Mouse (Mus musculus): ENCODE data around the gene Wnk1. TPM values are rescaled to one million over a fixed set of nuclear protein-coding genes. Genes with fewer than 3 reads are reported as not detected.
A peak's percentile ranks its signal among the peaks of the same experiment; 100 is the strongest.

Wnk1 gene
- polyA plus RNA-seq, 1 experiment from 2014 or later = 40.7 TPM

DNA sequence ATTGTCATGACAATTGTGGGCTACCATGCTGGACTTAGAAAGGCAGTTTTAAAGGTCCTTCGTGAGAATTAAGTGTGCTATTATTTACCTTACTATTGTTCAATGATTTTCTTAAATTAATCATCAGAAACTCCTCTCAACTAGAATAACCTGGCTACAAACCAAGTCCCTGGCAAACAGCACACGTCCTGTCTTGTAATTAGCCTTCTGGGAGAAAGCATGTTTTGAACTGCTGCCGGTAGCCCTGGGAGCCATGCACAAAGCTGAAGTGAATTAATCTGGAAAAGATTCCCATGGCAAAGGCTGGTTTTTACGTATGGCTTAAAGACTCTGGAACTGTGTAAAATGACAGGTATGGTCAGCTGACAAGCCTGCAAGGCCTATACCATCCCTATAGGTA, 6.9 kb upstream of the Wnk1 start:
- ATAC-seq (ENCODE audit: low FRiP score, low TSS enrichment) = no peak
- no peak overlapping the region for H3K4me3 ChIP-seq (ENCODE audit: low read length)
- H3K4me2 ChIP-seq (replicated peaks; ENCODE audit: low read depth, low read length) = no peak overlapping the region
- H3K36me3 ChIP-seq (ENCODE audit: insufficient read depth, low read length) = no peaks in the 10 kb centered on the region
- no peak overlapping the region for H3K27ac ChIP-seq (ENCODE audit: low read length)
- H3K27me3 ChIP-seq (ENCODE audit: insufficient read depth, low read length) = no peaks in the 10 kb centered on the region
- WGBS = 79% methylated on average over 4 of the region's 4 CpGs
- H3K9me3 ChIP-seq (ENCODE audit: low read length) = no peaks in the 10 kb centered on the region
- H3K4me1 ChIP-seq (ENCODE audit: insufficient read depth, low read length) = no peaks in the 10 kb centered on the region
- no peak overlapping the region for H3K9ac ChIP-seq (replicated peaks; ENCODE audit: low read length)

DNA sequence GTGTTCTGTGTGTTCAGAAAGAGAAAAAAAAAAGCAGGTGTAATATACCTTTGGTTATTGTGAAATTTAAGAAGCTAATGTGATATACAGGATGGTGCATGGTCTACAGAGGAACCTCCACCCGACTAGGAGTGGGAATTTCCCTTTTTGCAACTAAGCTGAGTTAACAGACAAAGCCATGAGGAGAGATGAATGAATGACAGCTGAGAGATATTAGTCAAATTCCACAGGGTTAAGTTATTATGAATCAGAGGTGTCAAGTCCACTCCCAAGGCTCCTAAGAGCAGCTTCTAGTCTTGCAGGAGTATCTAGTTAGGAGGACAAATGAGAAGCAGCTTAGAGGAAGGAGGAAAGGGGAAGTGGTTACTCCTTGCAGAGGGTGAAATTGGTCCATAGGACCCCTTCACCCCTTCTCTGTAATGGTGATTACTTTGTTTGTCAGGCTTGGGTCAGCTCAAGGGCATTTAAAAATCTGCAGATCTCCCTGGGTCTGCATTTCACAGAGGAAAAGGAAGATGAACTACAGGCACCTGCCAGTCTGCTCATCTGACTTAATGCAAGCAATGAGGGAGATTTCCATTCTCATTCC, 4.3 kb upstream of the Wnk1 start:
- Histone ChIP-seq H3K27me3 (ENCODE audit: insufficient read depth, low read length) (no peaks in the 10 kb centered on the region), H3K9ac (replicated peaks; ENCODE audit: low read length) (no peak overlapping the region), H3K4me2 (replicated peaks; ENCODE audit: low read depth, low read length) (no peak overlapping the region), H3K36me3 (ENCODE audit: insufficient read depth, low read length) (no peaks in the 10 kb centered on the region), H3K4me3 (ENCODE audit: low read length) (no peak overlapping the region), H3K4me1 (ENCODE audit: insufficient read depth, low read length) (no peaks in the 10 kb centered on the region), H3K27ac (ENCODE audit: low read length) (no peak overlapping the region), H3K9me3 (ENCODE audit: low read length) (no peaks in the 10 kb centered on the region)
- WGBS = 69% methylated on average over 1 of the region's 1 CpGs
- no peak for ATAC-seq (ENCODE audit: low FRiP score, low TSS enrichment)

DNA sequence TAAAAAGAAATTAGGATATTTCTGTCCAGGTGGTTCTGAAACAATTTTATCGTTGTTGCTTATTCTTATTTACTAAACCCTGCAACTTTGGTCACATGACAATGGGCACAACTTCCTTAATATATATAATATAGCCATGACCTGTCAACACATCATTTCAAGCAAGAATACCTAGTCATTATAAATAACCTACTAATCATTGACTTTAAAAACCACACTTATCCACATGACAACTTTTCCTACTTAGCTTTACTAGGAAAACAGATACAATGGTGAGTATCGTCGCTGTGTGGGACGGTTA, 2.0 kb upstream of the Wnk1 start:
- Histone ChIP-seq H3K4me3 (ENCODE audit: low read length) (no peak overlapping the region), H3K9ac (replicated peaks; ENCODE audit: low read length) (no peak overlapping the region), H3K27me3 (ENCODE audit: insufficient read depth, low read length) (no peaks in the 10 kb centered on the region), H3K4me2 (replicated peaks; ENCODE audit: low read depth, low read length) (no peak overlapping the region), H3K27ac (ENCODE audit: low read length) (no peak overlapping the region), H3K4me1 (ENCODE audit: insufficient read depth, low read length) (peaks cover 9% of the 10 kb centered on the region), H3K9me3 (ENCODE audit: low read length) (no peaks in the 10 kb centered on the region), H3K36me3 (ENCODE audit: insufficient read depth, low read length) (no peaks in the 10 kb centered on the region)
- WGBS = 92% methylated on average over 4 of the region's 4 CpGs
- ATAC-seq (ENCODE audit: low FRiP score, low TSS enrichment) = no peak

DNA sequence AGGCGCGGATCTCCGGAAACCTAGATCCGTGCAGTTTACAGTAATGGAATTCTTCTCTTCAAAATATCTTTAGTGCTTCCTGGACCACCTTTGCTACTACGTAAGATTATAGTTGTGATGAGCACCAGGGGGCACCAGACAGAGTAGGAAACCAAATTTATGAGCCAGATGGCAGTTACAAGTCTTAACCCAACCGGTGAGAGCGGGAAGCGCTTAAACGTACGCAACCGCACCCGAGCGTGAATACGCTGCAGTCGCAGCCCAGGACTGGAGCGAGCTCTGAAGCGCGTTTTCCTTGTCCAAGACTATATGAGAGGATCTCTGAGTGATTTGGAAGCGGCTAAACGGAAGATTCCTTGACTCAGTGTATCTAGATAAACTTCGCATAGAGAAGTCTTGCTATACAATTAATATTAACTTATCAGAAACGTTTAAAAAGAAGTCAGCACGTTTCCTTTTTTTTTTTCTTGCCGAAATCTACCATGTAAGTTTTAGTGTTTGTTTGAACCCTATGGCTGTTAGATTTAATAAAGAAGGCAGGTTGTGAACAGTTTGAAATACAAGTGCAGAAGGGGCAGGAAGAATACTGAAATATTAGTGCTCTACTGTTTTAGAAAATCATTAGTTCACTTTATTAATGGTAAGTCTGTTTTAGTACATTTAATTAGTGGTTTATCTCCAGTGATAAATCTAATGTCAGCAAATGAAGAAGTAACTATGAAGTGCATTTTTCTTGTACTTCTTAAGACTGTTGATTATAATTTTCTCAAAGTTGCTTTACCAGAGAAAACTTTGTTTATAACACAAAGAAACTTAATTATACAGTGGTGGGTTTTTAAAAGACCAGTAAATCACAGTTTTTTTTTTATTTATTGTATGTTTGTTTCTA, 1.4 kb upstream of the Wnk1 start:
- 2% methylated on average over 24 of the region's 24 CpGs for WGBS
- Histone ChIP-seq H3K9ac (replicated peaks; ENCODE audit: low read length) (peak overlapping the region; percentile 62), H3K4me1 (ENCODE audit: insufficient read depth, low read length) (peaks cover 10% of the 10 kb centered on the region), H3K27me3 (ENCODE audit: insufficient read depth, low read length) (no peaks in the 10 kb centered on the region), H3K4me3 (ENCODE audit: low read length) (peak overlapping the region; percentile 93), H3K9me3 (ENCODE audit: low read length) (no peaks in the 10 kb centered on the region), H3K36me3 (ENCODE audit: insufficient read depth, low read length) (no peaks in the 10 kb centered on the region), H3K27ac (ENCODE audit: low read length) (peak overlapping the region; percentile 81), H3K4me2 (replicated peaks; ENCODE audit: low read depth, low read length) (peak overlapping the region; percentile 85)
- ATAC-seq (ENCODE audit: low FRiP score, low TSS enrichment) = peak; percentile 5; the same call in 1 of the 2 replicates

DNA sequence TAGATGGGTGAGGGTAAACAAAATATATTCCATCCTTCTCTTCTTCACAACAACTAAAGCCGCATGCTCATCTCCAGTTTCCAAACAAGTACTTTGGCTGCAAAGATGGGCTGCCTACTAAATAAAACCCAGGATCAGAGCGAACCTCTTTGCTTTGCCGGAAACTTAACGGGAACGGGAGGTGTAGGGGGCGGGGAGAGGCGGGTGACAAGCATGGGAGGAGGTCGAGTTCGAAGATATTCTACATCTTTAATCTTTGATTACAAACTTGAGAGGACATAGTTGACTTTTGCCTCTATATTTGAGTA, 738 bp upstream of the Wnk1 start:
- H3K4me1 ChIP-seq (ENCODE audit: insufficient read depth, low read length) = peaks cover 10% of the 10 kb centered on the region
- no peaks in the 10 kb centered on the region for H3K27me3 ChIP-seq (ENCODE audit: insufficient read depth, low read length)
- peak overlapping the region; percentile 93 for H3K4me3 ChIP-seq (ENCODE audit: low read length)
- peak overlapping the region; percentile 81 for H3K27ac ChIP-seq (ENCODE audit: low read length)
- H3K4me2 ChIP-seq (replicated peaks; ENCODE audit: low read depth, low read length) = peak overlapping the region; percentile 85
- H3K9me3 ChIP-seq (ENCODE audit: low read length) = no peaks in the 10 kb centered on the region
- no peak for ATAC-seq (ENCODE audit: low FRiP score, low TSS enrichment)
- H3K36me3 ChIP-seq (ENCODE audit: insufficient read depth, low read length) = no peaks in the 10 kb centered on the region
- 0% methylated on average over 9 of the region's 9 CpGs for whole genome bisulfite sequencing
- peak overlapping the region; percentile 62 for H3K9ac ChIP-seq (replicated peaks; ENCODE audit: low read length)

DNA sequence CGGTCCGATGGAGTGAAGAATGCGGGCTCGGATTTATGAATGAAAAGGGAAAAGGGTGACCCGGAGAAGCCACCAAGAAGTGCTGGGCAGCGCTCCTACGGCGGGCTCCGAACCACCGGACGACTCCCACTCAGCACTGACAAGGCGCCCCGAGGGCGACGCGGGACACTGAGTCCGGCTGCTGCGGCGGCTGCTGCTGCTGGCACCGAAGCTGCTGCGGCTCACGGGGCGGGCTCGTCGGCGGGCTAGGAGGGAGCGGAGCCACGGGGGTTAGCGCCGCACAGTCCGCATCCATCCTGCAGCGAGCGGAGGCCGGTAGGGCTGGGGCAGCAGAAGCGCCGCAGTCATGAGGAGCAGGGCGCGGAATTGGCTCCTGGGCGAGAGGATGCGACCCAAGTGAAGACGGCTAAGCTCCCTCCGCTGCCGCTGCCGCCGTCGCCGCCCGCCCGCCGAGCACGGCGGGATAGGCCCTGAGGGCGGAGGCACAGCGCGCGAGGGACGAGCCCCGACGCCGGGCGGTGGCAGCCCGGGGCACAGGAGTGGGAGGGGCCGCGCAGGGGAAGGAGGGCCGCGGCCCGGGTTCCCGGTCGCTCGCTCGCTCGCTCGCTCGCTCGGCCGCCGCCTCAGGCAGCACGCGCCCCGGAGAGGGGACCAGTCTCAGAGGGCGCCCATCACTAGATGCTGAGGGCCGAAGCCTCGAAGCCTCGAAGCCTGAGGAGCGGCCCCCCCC, 671 bp downstream of the Wnk1 start:
- H3K4me3 ChIP-seq (ENCODE audit: low read length) = peak overlapping the region; percentile 93
- no peaks in the 10 kb centered on the region for H3K9me3 ChIP-seq (ENCODE audit: low read length)
- H3K4me2 ChIP-seq (replicated peaks; ENCODE audit: low read depth, low read length) = peak overlapping the region; percentile 62
- ATAC-seq (ENCODE audit: low FRiP score, low TSS enrichment) = peak; percentile 84
- under 1% methylated on average over 66 of the region's 85 CpGs for WGBS
- H3K27me3 ChIP-seq (ENCODE audit: insufficient read depth, low read length) = no peaks in the 10 kb centered on the region
- peak overlapping the region; percentile 94 for H3K9ac ChIP-seq (replicated peaks; ENCODE audit: low read length)
- H3K4me1 ChIP-seq (ENCODE audit: insufficient read depth, low read length) = peaks cover 10% of the 10 kb centered on the region
- H3K36me3 ChIP-seq (ENCODE audit: insufficient read depth, low read length) = no peaks in the 10 kb centered on the region
- H3K27ac ChIP-seq (ENCODE audit: low read length) = peak overlapping the region; percentile 99

DNA sequence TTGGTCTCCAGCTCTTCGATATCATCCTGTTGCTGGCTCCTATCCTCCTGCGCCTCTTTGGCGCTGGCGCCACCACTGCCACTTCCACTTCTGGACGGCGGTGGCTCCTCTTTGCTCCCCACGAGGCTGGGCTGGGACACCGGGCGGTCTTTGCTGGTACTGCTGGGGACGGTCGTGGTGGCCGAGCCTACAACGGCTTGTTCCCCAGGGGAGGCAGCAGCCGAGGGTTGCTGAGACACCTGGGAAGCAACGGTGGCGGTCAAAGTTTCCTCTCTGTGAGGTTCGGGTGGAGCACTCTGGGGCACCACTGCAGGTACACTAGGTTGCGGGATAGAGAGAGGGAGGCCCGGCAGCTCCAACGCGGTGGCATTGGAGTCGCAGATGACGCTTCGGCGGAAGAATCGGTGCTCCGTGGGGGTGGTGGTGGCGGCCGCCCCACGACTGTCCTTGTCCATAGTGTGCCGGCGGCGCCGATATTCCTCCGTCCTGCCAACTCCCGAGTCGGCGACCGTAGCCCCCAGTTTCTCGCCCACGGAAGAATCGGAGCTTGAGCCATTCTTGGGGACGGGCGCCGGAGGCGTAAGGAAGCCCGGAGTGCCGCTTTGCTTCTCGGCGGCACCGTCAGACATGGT, 1.4 kb downstream of the Wnk1 start:
- Histone ChIP-seq H3K36me3 (ENCODE audit: insufficient read depth, low read length) (no peaks in the 10 kb centered on the region), H3K27me3 (ENCODE audit: insufficient read depth, low read length) (no peaks in the 10 kb centered on the region), H3K27ac (ENCODE audit: low read length) (peak overlapping the region; percentile 99), H3K9ac (replicated peaks; ENCODE audit: low read length) (peak overlapping the region; percentile 94), H3K4me2 (replicated peaks; ENCODE audit: low read depth, low read length) (peak overlapping the region; percentile 62), H3K4me1 (ENCODE audit: insufficient read depth, low read length) (peaks cover 10% of the 10 kb centered on the region), H3K4me3 (ENCODE audit: low read length) (peak overlapping the region; percentile 93), H3K9me3 (ENCODE audit: low read length) (no peaks in the 10 kb centered on the region)
- peak; percentile 6; the same call in 1 of the 2 replicates for ATAC-seq (ENCODE audit: low FRiP score, low TSS enrichment)
- WGBS = under 1% methylated on average over 51 of the region's 51 CpGs

DNA sequence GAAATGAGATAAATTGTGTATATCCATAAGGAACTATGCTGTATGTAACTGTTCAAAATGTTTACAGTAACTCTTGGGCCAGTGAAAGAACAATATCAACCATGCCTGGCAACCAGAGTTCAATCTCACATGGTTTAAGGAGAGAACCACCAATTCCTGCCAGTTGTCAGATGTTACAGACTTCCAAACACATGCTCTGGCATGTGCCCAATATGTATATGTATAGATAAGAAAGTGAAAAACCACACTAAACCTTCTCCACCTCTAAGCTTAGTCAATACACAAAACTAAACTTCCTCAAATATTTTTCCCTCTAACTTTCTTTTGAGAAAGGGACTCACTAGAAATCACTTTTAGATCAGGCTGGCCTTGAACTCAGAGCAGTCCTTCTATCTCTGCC, 13.9 kb downstream of the Wnk1 start:
- ATAC-seq (ENCODE audit: low FRiP score, low TSS enrichment) = no peak
- Histone ChIP-seq H3K4me1 (ENCODE audit: insufficient read depth, low read length) (no peaks in the 10 kb centered on the region), H3K9me3 (ENCODE audit: low read length) (no peaks in the 10 kb centered on the region), H3K36me3 (ENCODE audit: insufficient read depth, low read length) (peaks cover 16% of the 10 kb centered on the region), H3K27me3 (ENCODE audit: insufficient read depth, low read length) (no peaks in the 10 kb centered on the region), H3K4me2 (replicated peaks; ENCODE audit: low read depth, low read length) (no peak overlapping the region), H3K27ac (ENCODE audit: low read length) (no peak overlapping the region), H3K4me3 (ENCODE audit: low read length) (no peak overlapping the region), H3K9ac (replicated peaks; ENCODE audit: low read length) (no peak overlapping the region)

DNA sequence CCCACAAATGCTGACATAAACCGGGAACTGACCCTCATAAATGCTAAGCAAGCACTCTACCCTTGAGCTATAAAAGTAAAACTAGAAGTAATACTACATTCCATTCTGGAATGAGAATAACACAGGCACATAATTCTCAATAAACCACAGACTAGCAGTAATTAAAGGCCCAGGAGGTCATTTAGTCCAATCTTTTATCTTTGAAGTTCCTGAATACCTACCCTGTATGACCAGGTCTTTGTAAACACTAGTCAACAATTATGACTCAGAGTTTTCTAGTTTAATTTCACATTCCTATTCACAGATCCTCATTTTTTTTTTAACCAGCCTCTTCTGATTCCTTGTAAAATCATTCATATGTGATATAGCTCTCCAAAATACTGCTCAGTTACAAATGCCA, 14.7 kb downstream of the Wnk1 start:
- no peak overlapping the region for H3K9ac ChIP-seq (replicated peaks; ENCODE audit: low read length)
- H3K27ac ChIP-seq (ENCODE audit: low read length) = no peak overlapping the region
- H3K9me3 ChIP-seq (ENCODE audit: low read length) = no peaks in the 10 kb centered on the region
- no peak for ATAC-seq (ENCODE audit: low FRiP score, low TSS enrichment)
- no peaks in the 10 kb centered on the region for H3K4me1 ChIP-seq (ENCODE audit: insufficient read depth, low read length)
- no peak overlapping the region for H3K4me3 ChIP-seq (ENCODE audit: low read length)
- no peak overlapping the region for H3K4me2 ChIP-seq (replicated peaks; ENCODE audit: low read depth, low read length)
- WGBS = 72% methylated on average over 1 of the region's 1 CpGs
- H3K27me3 ChIP-seq (ENCODE audit: insufficient read depth, low read length) = no peaks in the 10 kb centered on the region
- H3K36me3 ChIP-seq (ENCODE audit: insufficient read depth, low read length) = peaks cover 7% of the 10 kb centered on the region
